Mouse (Mus musculus) liver, adult 2 months (tissue): Measurements from ENCODE around the gene Opn1sw. TPM values are rescaled to one million over a fixed set of nuclear protein-coding genes. Genes with fewer than 3 reads are reported as not detected.

ENCODE experiments used
- DNase-seq: peaks from one replicate; pipeline ENCODE4 v3.0.0-alpha.2; 2011; ENCODE audit warnings: low read depth, low spot score; ENCODE audit errors: extremely low read depth
- H3K27ac ChIP-seq: fragments of 200-500 bp; replicated peaks from 2 replicates; pipeline ENCODE4 v1.5.1; 2012; ENCODE audit warnings: low read depth, mild to moderate bottlenecking, control low read depth, inconsistent platforms, low read length; ENCODE audit not compliant: insufficient read depth
- H3K27me3 ChIP-seq: fragments of 200-500 bp; 2 replicates; pipeline ENCODE4 v1.6.1; 2012; ENCODE audit warnings: mild to moderate bottlenecking, moderate library complexity, low read length, inconsistent platforms; ENCODE audit not compliant: control insufficient read depth, insufficient read depth
- H3K36me3 ChIP-seq: fragments of 200-500 bp; 2 replicates; pipeline ENCODE4 v1.6.1; 2012; ENCODE audit warnings: low read length, inconsistent platforms; ENCODE audit not compliant: control insufficient read depth, insufficient read depth
- H3K4me1 ChIP-seq: fragments of 200-500 bp; 2 replicates; pipeline ENCODE4 v1.6.1; 2011; ENCODE audit warnings: low read length; ENCODE audit not compliant: control insufficient read depth, insufficient read depth
- H3K4me3 ChIP-seq: fragments of 200-500 bp; 2 replicates; pipeline ENCODE4 v1.5.1; 2011; ENCODE audit warnings: low read depth, mild to moderate bottlenecking, control low read depth, low read length, moderate library complexity; ENCODE audit not compliant: insufficient read depth
- H3K79me2 ChIP-seq: fragments of 200-500 bp; 2 replicates; pipeline ENCODE4 v1.6.1; 2012; ENCODE audit warnings: inconsistent platforms, mild to moderate bottlenecking, low read length, moderate library complexity; ENCODE audit not compliant: control insufficient read depth, insufficient read depth
- H3K9ac ChIP-seq: fragments of 200-500 bp; 2 replicates; pipeline ENCODE4 v1.6.1; 2012; ENCODE audit warnings: low read depth, mild to moderate bottlenecking, control low read depth, inconsistent platforms, low read length
- CTCF ChIP-seq: fragments of 200-500 bp; IDR thresholded peaks from 2 replicates; pipeline ENCODE4 v1.5.1; 2011; ENCODE audit warnings: low read depth, low read length, control low read depth
- POLR2A ChIP-seq: fragments of 200-500 bp; IDR thresholded peaks from 2 replicates; pipeline ENCODE4 v1.6.1; 2011; ENCODE audit warnings: low read length, control low read depth; ENCODE audit not compliant: insufficient read depth; ENCODE audit errors: extremely low read depth
- WGBS: fragments of 180-500 bp; shearing (Covaris S2); methylation state at CpG from one replicate; pipeline ENCODE4 v1.1.7; 2018; 5-methylcytosine and 5-hydroxymethylcytosine counted together
- polyA plus RNA-seq: library from polyadenylated mRNA; depleted of rRNA; stranded (reverse); fragments of >200 nt; gene quantifications from 2 replicates; pipeline ENCODE4 v1.2.3, GENCODE M21; 2012
- total RNA-seq: library from RNA; depleted of rRNA; stranded (reverse); fragments of >200 nt; gene quantifications from 2 replicates; pipeline ENCODE4 v1.2.3, GENCODE M21; 2014

Gene Opn1sw
- total and polyA plus RNA-seq, 2 experiments, result 0.09 to 0.15 TPM

GRCm38 (mm10) chr6:29399851-29400250 lies 11.6 kb upstream of the Opn1sw start:
- Histone ChIP-seq H3K36me3 (no peaks in the 10 kb centered on the region), H3K4me3 (no peak overlapping the region), H3K27me3 (peaks cover 12% of the 10 kb centered on the region; the same call in 1 of the 2 replicates), H3K9ac (no peak overlapping the region), H3K27ac (no peak overlapping the region), H3K4me1 (peaks cover 6% of the 10 kb centered on the region), H3K79me2 (no peaks in the 10 kb centered on the region)
- no peak for DNase-seq
- WGBS, result 85% methylated on average over 4 of the region's 4 CpGs
- TF ChIP-seq POLR2A (no peak), CTCF (no peak)

- H3K36me3 ChIP-seq, result no peaks in the 10 kb centered on the region
- no peak overlapping the region for H3K9ac ChIP-seq
- no peak for TF ChIP-seq POLR2A
- no peak for TF ChIP-seq CTCF
- peaks cover 14% of the 10 kb centered on the region; the same call in 1 of the 2 replicates for H3K27me3 ChIP-seq
- no peak overlapping the region for H3K27ac ChIP-seq
- no peak for DNase-seq
- 51% methylated on average over 6 of the region's 6 CpGs for WGBS
- H3K79me2 ChIP-seq, result no peaks in the 10 kb centered on the region
- H3K4me3 ChIP-seq, result no peak overlapping the region
- peaks cover 6% of the 10 kb centered on the region for H3K4me1 ChIP-seq
These were observed 9.3 kb upstream of the Opn1sw start for GRCm38 (mm10) chr6:29397575-29397974.

- H3K79me2 ChIP-seq, result no peaks in the 10 kb centered on the region
- peaks cover 10% of the 10 kb centered on the region; the same call in 1 of the 2 replicates for H3K27me3 ChIP-seq
- H3K4me1 ChIP-seq, result peaks cover 6% of the 10 kb centered on the region
- DNase-seq, result no peak
- WGBS, result 13% methylated on average over 24 of the region's 24 CpGs
- H3K27ac ChIP-seq, result no peak overlapping the region
- TF ChIP-seq POLR2A, result no peak
- no peak for TF ChIP-seq CTCF
- peak overlapping the region; percentile 40; the same call in 1 of the 2 replicates for H3K9ac ChIP-seq
- peak overlapping the region; percentile 56; the same call in 1 of the 2 replicates for H3K4me3 ChIP-seq
- no peaks in the 10 kb centered on the region for H3K36me3 ChIP-seq
These were observed 8.7 kb upstream of the Opn1sw start for GRCm38 (mm10) chr6:29396714-29397540.

GRCm38 (mm10) chr6:29395910-29396713 lies 7.8 kb upstream of the Opn1sw start, which contains the start of gene Ccdc136:
Gene Ccdc136, plus strand, starts transcription at chr6:29396309.
- H3K9ac ChIP-seq, result peak within 1 kb of the TSS; percentile 40; the same call in 1 of the 2 replicates
- peaks cover 6% of the 10 kb centered on the region for H3K4me1 ChIP-seq
- peak; percentile 23 for DNase-seq
- H3K27ac ChIP-seq, result no peak within 1 kb of the TSS
- TF ChIP-seq POLR2A (no peak), CTCF (no peak)
- H3K79me2 ChIP-seq, result no peaks in the 10 kb centered on the region
- H3K36me3 ChIP-seq, result no peaks in the 10 kb centered on the region
- H3K4me3 ChIP-seq, result peak within 1 kb of the TSS; percentile 56
- peaks cover 10% of the 10 kb centered on the region; the same call in 1 of the 2 replicates for H3K27me3 ChIP-seq
- WGBS, result 1% methylated on average over 48 of the region's 49 CpGs

GRCm38 (mm10) chr6:29394286-29394685 lies 6.0 kb upstream of the Opn1sw start:
- Histone ChIP-seq H3K36me3 (no peaks in the 10 kb centered on the region), H3K27ac (no peak overlapping the region), H3K27me3 (peaks cover 10% of the 10 kb centered on the region; the same call in 1 of the 2 replicates), H3K4me3 (no peak overlapping the region), H3K9ac (no peak overlapping the region), H3K4me1 (peaks cover 6% of the 10 kb centered on the region), H3K79me2 (no peaks in the 10 kb centered on the region)
- no peak for DNase-seq
- TF ChIP-seq POLR2A (no peak), CTCF (no peak)
- WGBS, result 89% methylated on average over 1 of the region's 1 CpGs
